Mouse (Mus musculus) gastrocnemius, postnatal 10 days (tissue): ENCODE data around the gene Klk1. TPM values are rescaled to one million over a fixed set of nuclear protein-coding genes. Genes with fewer than 3 reads are reported as not detected.

Experiments
- DNase-seq: peaks from one replicate; pipeline ENCODE4 v3.0.0; 2021; ENCODE audit warnings: mixed read lengths
- total RNA-seq, 2 experiments: library from RNA; stranded (reverse); gene quantifications; 2 replicates each; pipeline ENCODE4 v1.2.3; 2021

Klk1 gene
- total RNA-seq, 2 experiments from 2014 or later, result not detected

GRCm38 (mm10) chr7:44254930-44255329 lies 29.8 kb downstream of the Klk1 start:
- no peak for DNase-seq

GRCm38 (mm10) chr7:44257278-44257677 lies 32.1 kb downstream of the Klk1 start, which contains the start of gene Acp4:
TSS of gene Acp4 (minus strand) at chr7:44257378.
- no peak for DNase-seq

GRCm38 (mm10) chr7:44260410-44260809 lies 35.2 kb downstream of the Klk1 start:
- no peak for DNase-seq

GRCm38 (mm10) chr7:44261147-44261546 lies 36.0 kb downstream of the Klk1 start, which contains the start of gene Gm15517:
TSS of gene Gm15517 (plus strand) at chr7:44261447.
- no peak for DNase-seq

- DNase-seq, result peak; percentile 92
Observed at GRCm38 (mm10) chr7:44262791-44263643, 37.9 kb downstream of the Klk1 start.

GRCm38 (mm10) chr7:44268117-44268516 lies 43.0 kb downstream of the Klk1 start:
- no peak for DNase-seq

- no peak for DNase-seq
Observed at GRCm38 (mm10) chr7:44269397-44269796, 44.2 kb downstream of the Klk1 start.

- no peak for DNase-seq
Observed at GRCm38 (mm10) chr7:44271309-44271708, 46.1 kb downstream of the Klk1 start.

- no peak for DNase-seq
Observed at GRCm38 (mm10) chr7:44272546-44272945, 47.4 kb downstream of the Klk1 start.

GRCm38 (mm10) chr7:44273446-44273845 lies 48.3 kb downstream of the Klk1 start:
- DNase-seq, result no peak

- no peak for DNase-seq
Observed at GRCm38 (mm10) chr7:44274096-44274495, 48.9 kb downstream of the Klk1 start.

- DNase-seq, result no peak
Observed at GRCm38 (mm10) chr7:44275546-44275945, 50.4 kb downstream of the Klk1 start.

- no peak for DNase-seq
Observed at GRCm38 (mm10) chr7:44276461-44277249, 51.5 kb downstream of the Klk1 start.

GRCm38 (mm10) chr7:44277250-44277622 lies 52.1 kb downstream of the Klk1 start:
- DNase-seq, result no peak

Other genes starting within 250 kb of the Klk1 start
- not detected for gene Klk1b9, start 249.3 kb upstream of the Klk1 start, total RNA-seq
- gene Klk1b11, start 229.5 kb upstream of the Klk1 start, total RNA-seq, result not detected
- gene Klk1b26, start 213.2 kb upstream of the Klk1 start, total RNA-seq, result under 1 TPM in 1 of 2 experiments, not detected in 1; 0.23 TPM
- not detected for gene Klk1b27, start 173.1 kb upstream of the Klk1 start, total RNA-seq
- not detected for gene Klk1b21, start 123.0 kb upstream of the Klk1 start, total RNA-seq
- gene Klk1b22, start 112.7 kb upstream of the Klk1 start, total RNA-seq, result not detected
- not detected for gene Klk1b16, start 88.6 kb upstream of the Klk1 start, total RNA-seq
- not detected for gene Klk1b24, start 37.1 kb upstream of the Klk1 start, total RNA-seq
- not detected for gene Klk1b3, start 27.2 kb upstream of the Klk1 start, total RNA-seq
- gene Klk1b4, start 17.9 kb upstream of the Klk1 start, total RNA-seq, result not detected
- gene Klk1b5, start 9.4 kb upstream of the Klk1 start, total RNA-seq, result not detected
- not detected for gene Gm36864, start 10.8 kb downstream of the Klk1 start, total RNA-seq
- gene 1700028J19Rik, start 21.3 kb downstream of the Klk1 start, total RNA-seq, result under 1 TPM; 0.23 to 0.61 TPM
- gene 2410002F23Rik, start 21.4 kb downstream of the Klk1 start, total RNA-seq, result 10 to 100 TPM; 23.7 to 35.0 TPM
- not detected for gene Acp4, start 32.0 kb downstream of the Klk1 start, total RNA-seq
- not detected for gene Gm15517, start 36.1 kb downstream of the Klk1 start, total RNA-seq
- 1 to 10 TPM; 5.0 to 6.8 TPM for gene Clec11a, start 81.5 kb downstream of the Klk1 start, total RNA-seq
- 1 to 10 TPM; 2.0 to 2.7 TPM for gene Shank1, start 84.9 kb downstream of the Klk1 start, total RNA-seq
- under 1 TPM; 0.38 to 0.41 TPM for gene Syt3, start 158.7 kb downstream of the Klk1 start, total RNA-seq
- gene 1700008O03Rik, start 160.5 kb downstream of the Klk1 start, total RNA-seq, result not detected
- 1 to 10 TPM; 1.9 to 2.5 TPM for gene Lrrc4b, start 203.7 kb downstream of the Klk1 start, total RNA-seq
- not detected for gene Aspdh, start 240.0 kb downstream of the Klk1 start, total RNA-seq
- gene Josd2, start 242.6 kb downstream of the Klk1 start, total RNA-seq, result 10 to 100 TPM; 61.5 to 68.3 TPM